Mouse (Mus musculus): ENCODE measurements around the gene Hmgcl. TPM values are rescaled to one million over a fixed set of nuclear protein-coding genes. Genes with fewer than 3 reads are reported as not detected.

Hmgcl gene
- polyA plus RNA-seq, 1 experiment = 27.9 TPM

DNA sequence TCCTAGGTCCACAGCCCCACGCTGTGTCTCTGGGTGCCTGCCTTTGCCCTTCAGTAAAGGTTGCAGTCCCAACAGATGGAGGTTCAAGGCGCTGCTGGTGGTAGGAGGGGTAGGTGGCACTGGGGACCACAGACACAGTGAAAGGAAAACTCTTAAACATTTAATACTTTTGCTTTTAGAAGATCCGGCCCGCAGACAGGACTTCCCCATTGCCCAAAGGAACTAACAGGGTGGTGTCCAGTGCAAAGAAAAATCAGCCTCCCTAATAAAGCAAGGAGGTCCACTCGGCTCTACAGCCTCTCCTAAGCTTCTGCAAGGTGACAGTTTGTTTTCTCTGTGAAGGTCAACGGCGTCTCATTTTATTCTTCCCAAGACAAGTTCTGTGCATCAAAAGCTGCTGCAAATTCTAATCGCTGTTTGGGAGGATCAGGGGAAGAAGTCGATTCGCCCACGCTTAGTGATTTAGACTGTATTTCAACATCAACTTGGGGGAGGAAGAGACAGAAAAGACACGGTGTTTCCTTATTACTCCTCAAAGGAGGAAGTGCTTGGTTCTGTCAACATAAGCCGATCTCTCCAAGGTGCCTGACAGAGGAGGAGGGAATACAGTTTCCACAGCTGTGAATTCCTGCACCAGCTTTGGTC, 27.5 kb upstream of the Hmgcl start:
- H3K36me3 ChIP-seq (ENCODE audit: control insufficient read depth, insufficient read depth, low read length) = peaks cover 12% of the 10 kb centered on the region
- H3K4me3 ChIP-seq (ENCODE audit: extremely low read depth, insufficient read depth, insufficient read length) = no peak overlapping the region
- H3K27me3 ChIP-seq (ENCODE audit: control insufficient read depth, insufficient read depth, low read length) = no peaks in the 10 kb centered on the region
- WGBS = 27% methylated on average over 13 of the region's 13 CpGs
- H3K4me1 ChIP-seq (ENCODE audit: control insufficient read depth, insufficient read depth, insufficient read length) = peaks cover 17% of the 10 kb centered on the region; the same call in 1 of the 2 replicates
- no peak for DNase-seq (ENCODE audit: low read depth in 1 of 2, low spot score in 2 of 2)
- H3K27ac ChIP-seq (ENCODE audit: insufficient read depth, low read length) = peak overlapping the region; percentile 92
- no peak for TF ChIP-seq CTCF (IDR thresholded peaks at IDR 0.05; ENCODE audit: extremely low read depth, insufficient read depth, insufficient read length, insufficient replicate concordance)
- no peak for TF ChIP-seq POLR2A (IDR thresholded peaks at IDR 0.05; ENCODE audit: low read depth, low read length)

GRCm38 (mm10) chr4:135919280-135919639, 27.0 kb upstream of the Hmgcl start:
- WGBS = 79% methylated on average over 3 of the region's 3 CpGs
- Histone ChIP-seq H3K4me1 (ENCODE audit: control insufficient read depth, insufficient read depth, insufficient read length) (peaks cover 17% of the 10 kb centered on the region; the same call in 1 of the 2 replicates), H3K4me3 (ENCODE audit: extremely low read depth, insufficient read depth, insufficient read length) (no peak overlapping the region), H3K36me3 (ENCODE audit: control insufficient read depth, insufficient read depth, low read length) (peaks cover 12% of the 10 kb centered on the region), H3K27me3 (ENCODE audit: control insufficient read depth, insufficient read depth, low read length) (no peaks in the 10 kb centered on the region), H3K27ac (ENCODE audit: insufficient read depth, low read length) (peak overlapping the region; percentile 92)
- TF ChIP-seq POLR2A (IDR thresholded peaks at IDR 0.05; ENCODE audit: low read depth, low read length) (no peak), CTCF (IDR thresholded peaks at IDR 0.05; ENCODE audit: extremely low read depth, insufficient read depth, insufficient read length, insufficient replicate concordance) (no peak)
- DNase-seq (ENCODE audit: low read depth in 1 of 2, low spot score in 2 of 2) = no peak

- TF ChIP-seq CTCF (IDR thresholded peaks at IDR 0.05; ENCODE audit: extremely low read depth, insufficient read depth, insufficient read length, insufficient replicate concordance) (peak; percentile 91), POLR2A (IDR thresholded peaks at IDR 0.05; ENCODE audit: low read depth, low read length) (peak; percentile 45)
- WGBS = under 1% methylated on average over 60 of the region's 60 CpGs
- H3K27ac ChIP-seq (ENCODE audit: insufficient read depth, low read length) = peak within 1 kb of the TSS; percentile 92
- peak within 1 kb of the TSS; percentile 94 for H3K4me3 ChIP-seq (ENCODE audit: extremely low read depth, insufficient read depth, insufficient read length)
- DNase-seq (ENCODE audit: low read depth in 1 of 2, low spot score in 2 of 2) = peak; percentile 92 to 97
- H3K36me3 ChIP-seq (ENCODE audit: control insufficient read depth, insufficient read depth, low read length) = peaks cover 17% of the 10 kb centered on the region
- no peaks in the 10 kb centered on the region for H3K27me3 ChIP-seq (ENCODE audit: control insufficient read depth, insufficient read depth, low read length)
- H3K4me1 ChIP-seq (ENCODE audit: control insufficient read depth, insufficient read depth, insufficient read length) = peaks cover 17% of the 10 kb centered on the region; the same call in 1 of the 2 replicates
Observed at GRCm38 (mm10) chr4:135920304-135921241, 25.7 kb upstream of the Hmgcl start, which contains the start of gene Fuca1. Fuca1 (plus strand) TSS chr4:135920735.

DNA sequence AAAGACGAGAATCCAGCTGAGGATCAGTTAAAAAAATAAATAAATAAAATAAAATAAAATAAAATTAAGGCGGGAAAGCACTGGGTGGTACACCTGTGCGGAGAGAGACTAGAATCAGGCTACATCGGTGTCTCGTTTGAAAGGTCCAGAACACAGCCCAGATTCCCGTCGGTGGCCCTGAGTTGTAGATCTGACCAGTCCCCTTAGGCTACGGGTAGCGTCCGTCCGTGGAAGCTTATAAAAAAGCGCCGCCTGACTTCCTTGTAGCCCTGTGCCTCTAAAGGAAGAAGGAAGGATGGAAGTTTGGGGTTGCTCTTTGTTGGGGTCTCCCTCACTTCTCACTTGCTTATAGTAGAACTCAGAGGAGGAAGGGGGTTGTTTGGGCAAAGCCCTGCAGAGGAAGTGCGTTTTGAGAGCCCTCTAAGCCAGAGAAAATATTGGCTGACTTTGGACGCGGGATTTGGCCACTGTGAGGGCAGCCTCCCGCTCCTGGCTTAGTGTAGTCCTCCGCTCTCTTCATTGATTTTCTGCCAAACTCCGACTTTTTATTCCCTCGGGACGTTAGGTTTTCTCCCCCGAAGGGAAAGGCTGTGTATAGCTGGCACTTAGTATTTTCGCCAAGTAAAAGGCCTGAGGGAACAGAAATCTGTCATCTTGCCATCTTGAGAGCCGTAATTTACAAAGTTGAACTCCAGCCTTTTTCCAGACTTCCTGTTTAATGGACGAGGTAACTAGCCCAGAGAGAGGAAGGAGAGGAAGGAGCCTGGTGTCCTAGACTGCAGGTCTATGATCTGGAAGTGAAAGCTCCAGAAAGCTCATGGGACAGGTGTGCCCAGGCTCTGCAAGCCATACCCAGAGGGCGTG, 24.8 kb upstream of the Hmgcl start:
- Histone ChIP-seq H3K27me3 (ENCODE audit: control insufficient read depth, insufficient read depth, low read length) (no peaks in the 10 kb centered on the region), H3K4me3 (ENCODE audit: extremely low read depth, insufficient read depth, insufficient read length) (peak overlapping the region; percentile 94), H3K27ac (ENCODE audit: insufficient read depth, low read length) (peak overlapping the region; percentile 75), H3K4me1 (ENCODE audit: control insufficient read depth, insufficient read depth, insufficient read length) (peaks cover 17% of the 10 kb centered on the region; the same call in 1 of the 2 replicates), H3K36me3 (ENCODE audit: control insufficient read depth, insufficient read depth, low read length) (peaks cover 22% of the 10 kb centered on the region)
- no peak for TF ChIP-seq CTCF (IDR thresholded peaks at IDR 0.05; ENCODE audit: extremely low read depth, insufficient read depth, insufficient read length, insufficient replicate concordance)
- TF ChIP-seq POLR2A (IDR thresholded peaks at IDR 0.05; ENCODE audit: low read depth, low read length) = no peak
- no peak for DNase-seq (ENCODE audit: low read depth in 1 of 2, low spot score in 2 of 2)
- 3% methylated on average over 26 of the region's 26 CpGs for whole genome bisulfite sequencing

DNA sequence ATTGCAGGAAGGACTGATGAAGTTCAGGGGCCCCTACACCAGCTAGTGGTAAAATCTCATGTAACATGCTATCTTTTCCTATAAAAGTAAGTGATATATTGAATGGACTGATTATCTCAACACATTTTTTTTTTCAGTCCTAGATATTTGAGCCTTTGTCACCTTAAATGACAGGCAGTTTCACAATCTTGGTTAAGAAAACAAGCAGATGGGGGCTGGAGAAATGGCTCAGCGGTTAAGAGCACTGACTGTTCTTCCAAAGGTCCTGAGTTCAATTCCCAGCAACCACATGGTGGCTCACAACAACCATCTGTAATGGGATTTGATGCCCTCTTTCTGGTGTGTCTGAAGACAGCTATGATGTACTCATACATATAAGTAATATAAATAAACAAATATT, 24.1 kb upstream of the Hmgcl start:
- H3K4me1 ChIP-seq (ENCODE audit: control insufficient read depth, insufficient read depth, insufficient read length) = peaks cover 17% of the 10 kb centered on the region; the same call in 1 of the 2 replicates
- 91% methylated on average over 1 of the region's 1 CpGs for WGBS
- no peak for DNase-seq (ENCODE audit: low read depth in 1 of 2, low spot score in 2 of 2)
- H3K4me3 ChIP-seq (ENCODE audit: extremely low read depth, insufficient read depth, insufficient read length) = no peak overlapping the region
- no peaks in the 10 kb centered on the region for H3K27me3 ChIP-seq (ENCODE audit: control insufficient read depth, insufficient read depth, low read length)
- peaks cover 19% of the 10 kb centered on the region for H3K36me3 ChIP-seq (ENCODE audit: control insufficient read depth, insufficient read depth, low read length)
- TF ChIP-seq CTCF (IDR thresholded peaks at IDR 0.05; ENCODE audit: extremely low read depth, insufficient read depth, insufficient read length, insufficient replicate concordance) (no peak), POLR2A (IDR thresholded peaks at IDR 0.05; ENCODE audit: low read depth, low read length) (no peak)
- no peak overlapping the region for H3K27ac ChIP-seq (ENCODE audit: insufficient read depth, low read length)

- TF ChIP-seq CTCF (IDR thresholded peaks at IDR 0.05; ENCODE audit: extremely low read depth, insufficient read depth, insufficient read length, insufficient replicate concordance) (no peak), POLR2A (IDR thresholded peaks at IDR 0.05; ENCODE audit: low read depth, low read length) (no peak)
- Histone ChIP-seq H3K27me3 (ENCODE audit: control insufficient read depth, insufficient read depth, low read length) (no peaks in the 10 kb centered on the region), H3K4me1 (ENCODE audit: control insufficient read depth, insufficient read depth, insufficient read length) (peaks cover 1% of the 10 kb centered on the region; the same call in 1 of the 2 replicates), H3K36me3 (ENCODE audit: control insufficient read depth, insufficient read depth, low read length) (peaks cover 17% of the 10 kb centered on the region), H3K27ac (ENCODE audit: insufficient read depth, low read length) (no peak overlapping the region), H3K4me3 (ENCODE audit: extremely low read depth, insufficient read depth, insufficient read length) (no peak overlapping the region)
- no peak for DNase-seq (ENCODE audit: low read depth in 1 of 2, low spot score in 2 of 2)
- 94% methylated on average over 2 of the region's 2 CpGs for WGBS
Observed at GRCm38 (mm10) chr4:135924418-135924817, 21.8 kb upstream of the Hmgcl start.
